Mouse (Mus musculus) adrenal gland, postnatal 4 days (tissue): ENCODE measurements around the gene Krtap28-13. TPM values are rescaled to one million over a fixed set of nuclear protein-coding genes. Genes with fewer than 3 reads are reported as not detected.

Experiments
- DNase-seq, 2 experiments: peaks; one replicate each; pipeline ENCODE4 v3.0.0; 2021 to 2022; ENCODE audit warnings: low spot score in 2 of 2, mixed read lengths in 2 of 2
- long read RNA-seq, 2 experiments: library from polyadenylated mRNA; stranded (forward); transcript quantifications; one replicate each; pipeline ENCODE4 v2.0.0; 2021
- total RNA-seq, 2 experiments: library from RNA; stranded (reverse); gene quantifications; 2 replicates each; pipeline ENCODE4 v1.2.3; 2021

The Krtap28-13 gene
- total RNA-seq, result not detected
- long read RNA-seq, experiment 1, result 0 reads
- long read RNA-seq, experiment 2, result 0 reads

DNA sequence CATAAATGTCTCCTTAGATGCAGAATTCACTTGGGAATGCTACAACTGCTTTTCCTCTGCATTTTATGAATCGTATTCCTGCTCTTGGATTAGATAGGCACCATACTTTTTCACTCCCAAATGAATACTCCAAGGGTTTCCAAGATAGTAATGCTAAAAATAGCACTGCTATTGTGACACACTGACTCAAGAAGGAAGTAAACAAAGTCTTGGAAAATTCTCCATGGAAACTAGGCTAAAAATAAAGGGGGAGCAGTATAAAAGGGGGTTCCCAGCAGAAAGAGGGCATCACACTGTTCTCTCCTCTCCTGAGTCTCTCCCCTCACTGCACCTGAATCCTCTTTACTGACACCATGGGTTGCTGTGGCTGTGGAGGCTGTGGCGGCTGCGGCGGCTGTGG is at the start of gene Krtap28-13:
Krtap28-13 (plus strand) TSS at position 288 of the 400 bp plus-strand sequence.
- no peak for DNase-seq

DNA sequence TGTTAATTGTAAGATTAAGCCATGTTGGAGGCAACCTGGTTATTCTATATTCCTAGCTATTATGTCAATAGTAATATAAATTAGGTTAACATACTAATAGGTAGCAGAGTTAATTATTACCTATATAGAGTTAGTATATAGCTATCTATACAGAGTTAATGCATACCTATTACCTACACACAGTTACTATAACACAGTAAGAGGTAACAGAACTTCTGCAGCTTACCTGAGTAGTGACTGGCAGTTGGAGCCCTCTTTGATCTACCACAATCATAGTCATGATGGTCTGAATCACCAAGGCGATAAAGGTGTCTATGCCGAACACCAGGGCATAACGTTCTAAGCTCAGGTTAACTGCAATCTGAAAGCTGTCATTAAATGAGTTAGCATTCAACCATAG is 46.3 kb upstream of the Krtap28-13 start:
- no peak for DNase-seq

DNA sequence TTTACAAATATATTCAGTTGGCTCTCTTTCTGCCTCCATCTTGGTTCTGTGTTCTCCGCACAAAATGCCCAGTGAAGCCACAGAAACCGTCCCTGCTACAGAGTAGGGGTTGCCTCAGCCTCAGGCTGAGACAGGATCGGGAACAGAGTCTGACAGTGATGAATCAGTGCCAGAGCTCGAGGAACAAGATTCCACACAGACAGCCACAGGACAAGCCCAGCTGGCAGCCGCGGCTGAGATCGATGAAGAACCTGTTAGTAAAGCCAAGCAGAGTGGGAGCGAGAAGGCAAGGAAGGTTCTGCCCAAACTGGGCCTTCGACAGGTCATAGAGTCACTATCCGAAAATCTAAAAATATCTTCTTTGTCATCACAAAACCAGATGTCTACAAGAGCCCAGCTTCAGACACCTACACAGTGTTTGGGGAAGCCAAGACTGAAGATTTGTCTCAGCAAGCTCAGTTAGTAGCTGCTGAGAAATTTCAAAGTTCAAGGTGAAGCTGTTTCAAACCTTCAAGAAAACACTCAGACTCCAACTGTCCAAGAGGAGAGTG is 45.3 kb upstream of the Krtap28-13 start:
- no peak for DNase-seq

DNA sequence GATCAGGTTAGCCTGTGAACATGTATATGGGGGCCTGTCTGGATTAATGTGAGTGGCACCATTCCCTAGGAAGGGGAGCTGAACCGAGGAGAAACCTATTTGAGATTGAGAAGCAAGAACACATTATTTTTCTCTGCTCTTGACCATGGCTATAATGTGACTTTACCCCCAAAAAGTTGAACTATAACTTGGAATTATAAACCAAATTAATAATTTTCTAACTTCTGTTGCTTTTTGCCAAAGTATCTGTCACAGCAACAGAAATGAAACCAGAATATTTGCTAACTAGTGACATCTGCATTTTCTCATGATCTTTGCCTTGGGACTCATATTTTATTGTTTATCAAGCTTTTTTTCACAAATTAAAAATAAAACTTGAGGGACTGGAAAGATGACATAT is 44.2 kb upstream of the Krtap28-13 start:
- no peak for DNase-seq

DNA sequence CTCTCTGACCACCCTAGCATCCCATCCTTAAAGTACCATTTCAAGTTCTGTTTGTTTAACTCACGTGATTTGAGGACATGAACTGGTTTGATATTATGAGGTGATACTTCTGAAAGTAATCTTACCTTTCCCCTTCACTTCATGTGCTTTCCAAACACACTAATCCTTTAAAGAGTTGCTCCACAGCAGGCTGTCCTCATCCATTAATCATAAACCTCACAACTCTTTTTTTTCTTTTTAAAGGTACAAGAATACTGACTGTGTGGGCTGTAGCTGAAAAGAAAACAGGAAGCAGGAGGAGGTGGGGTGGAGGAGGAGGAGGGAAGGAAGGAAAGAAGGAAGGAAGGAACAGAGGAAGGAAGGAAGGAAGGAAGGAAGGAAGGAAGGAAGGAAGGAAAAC is 28.8 kb upstream of the Krtap28-13 start:
- no peak for DNase-seq

DNA sequence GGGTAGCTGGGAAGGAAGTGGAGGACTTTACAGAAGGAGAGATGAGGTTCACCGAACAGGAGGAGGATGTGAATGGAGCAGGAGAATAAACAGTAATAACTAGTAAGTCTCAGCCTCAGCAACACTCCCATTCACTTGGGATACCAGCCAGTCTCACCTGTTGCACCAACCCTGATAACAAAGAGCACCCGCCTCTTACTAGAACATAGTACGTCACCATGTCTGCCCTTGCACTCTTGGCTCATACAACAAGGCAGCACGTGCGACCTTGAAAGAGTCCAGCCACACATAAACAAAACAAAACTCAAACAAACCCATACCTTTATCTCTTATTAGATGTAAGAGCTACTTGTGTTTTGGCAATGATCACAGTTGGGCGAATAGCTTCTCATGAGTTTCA is 28.2 kb upstream of the Krtap28-13 start:
- DNase-seq, result no peak

DNA sequence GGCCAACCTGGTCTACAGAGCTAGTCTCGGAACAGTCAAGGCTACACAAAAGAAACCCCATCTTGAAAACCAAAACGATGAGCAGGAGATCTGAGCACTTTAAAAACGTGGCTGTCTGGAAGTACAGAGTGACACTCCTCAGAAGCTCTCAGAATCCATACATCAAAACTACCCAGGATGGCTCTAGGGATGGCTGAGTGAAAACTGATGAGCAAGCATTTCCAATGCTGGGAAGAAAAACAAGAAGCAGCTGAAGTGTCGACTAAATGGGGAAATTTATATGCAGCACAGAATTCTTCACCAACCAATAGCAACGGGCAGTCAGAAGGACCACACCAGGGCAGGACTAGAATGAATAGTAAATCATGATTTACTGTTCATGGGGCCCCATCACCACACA is 26.2 kb upstream of the Krtap28-13 start:
- DNase-seq, result no peak

DNA sequence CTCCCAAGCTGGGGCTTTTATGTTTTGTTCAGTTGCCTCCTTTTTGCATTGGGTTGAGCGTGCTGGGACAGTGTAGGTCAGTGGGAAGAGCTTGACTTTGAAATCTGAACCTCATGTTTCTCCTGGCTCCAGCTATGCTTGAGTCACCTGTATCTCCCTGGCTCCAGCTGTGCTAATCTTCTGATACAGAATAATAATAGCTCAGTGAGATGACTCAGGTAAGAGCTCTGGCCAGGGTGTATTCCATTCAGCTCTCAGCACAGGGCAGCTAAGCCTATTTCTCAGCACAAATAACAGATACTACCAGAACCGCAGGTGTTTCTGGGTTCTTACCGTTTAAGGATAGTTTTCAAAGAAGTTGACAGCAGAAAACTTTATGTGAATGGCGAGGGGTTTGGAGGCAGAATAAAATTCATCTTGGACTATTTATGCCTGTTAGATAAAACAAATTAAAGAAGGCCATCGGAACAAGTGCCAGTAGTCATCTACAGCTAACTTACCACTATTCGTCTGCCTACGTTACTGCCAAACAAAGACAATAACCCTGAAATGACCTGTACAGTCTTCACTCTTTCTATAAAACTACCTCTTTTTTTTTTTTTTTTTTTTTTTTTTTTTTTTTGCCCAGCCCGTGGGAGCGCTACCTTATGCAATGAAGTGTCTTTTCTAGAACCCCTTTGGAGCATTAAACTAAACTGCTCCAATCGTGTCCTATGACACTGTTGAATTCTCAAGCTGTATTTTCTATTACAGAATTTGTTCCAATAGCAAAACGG is 23.6 kb upstream of the Krtap28-13 start:
- no peak for DNase-seq

DNA sequence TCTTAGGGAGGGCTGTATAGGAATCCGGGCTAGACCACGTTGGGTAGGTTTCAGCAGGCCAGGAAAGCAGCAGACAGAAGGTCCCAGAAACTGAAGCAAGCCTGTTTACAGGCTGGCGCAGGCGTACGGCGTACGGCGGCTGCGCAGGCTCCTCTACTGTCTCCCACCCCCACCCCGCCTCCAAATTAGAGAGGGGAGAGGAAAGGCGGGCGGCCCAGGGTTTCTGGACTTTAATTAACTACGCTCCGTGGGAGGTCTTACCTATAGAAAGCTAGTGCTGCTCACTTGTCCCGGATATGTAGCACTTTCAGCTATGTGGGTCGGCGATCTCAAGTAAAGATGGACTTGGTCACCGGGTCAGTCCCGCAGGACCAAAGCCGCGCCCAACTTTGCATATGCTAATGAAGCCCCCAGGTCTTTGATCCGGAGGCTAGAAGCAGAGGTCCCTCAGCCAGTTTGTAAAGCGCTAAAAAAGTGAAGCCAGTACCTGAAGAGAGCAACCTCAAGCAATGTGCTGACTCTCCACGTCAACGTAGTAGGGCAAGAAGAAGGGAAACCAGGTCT is 22.5 kb upstream of the Krtap28-13 start, which contains the start of gene Slc19a3:
Slc19a3 (minus strand) TSS at position 340 of the 564 bp plus-strand sequence.
- no peak for DNase-seq

DNA sequence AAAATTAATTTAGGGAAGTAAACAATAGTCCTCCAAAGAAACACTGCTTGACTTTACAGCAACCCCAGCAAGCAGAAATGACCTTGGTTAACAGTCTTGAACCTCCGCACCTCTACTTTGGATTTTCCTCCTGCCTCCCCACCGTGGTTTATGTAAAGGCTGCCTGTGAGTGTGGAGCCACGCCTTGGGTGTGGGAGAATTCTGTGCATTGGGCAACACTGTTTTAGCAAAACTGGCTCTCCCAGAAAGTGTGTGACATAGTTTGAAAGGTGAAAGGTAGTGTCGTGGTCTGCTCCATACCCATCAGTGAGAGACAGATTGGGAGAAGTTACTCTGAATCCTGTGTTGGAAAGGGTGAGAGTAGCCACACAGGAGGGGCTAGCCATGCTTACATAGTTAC is 21.6 kb upstream of the Krtap28-13 start:
- no peak for DNase-seq

DNA sequence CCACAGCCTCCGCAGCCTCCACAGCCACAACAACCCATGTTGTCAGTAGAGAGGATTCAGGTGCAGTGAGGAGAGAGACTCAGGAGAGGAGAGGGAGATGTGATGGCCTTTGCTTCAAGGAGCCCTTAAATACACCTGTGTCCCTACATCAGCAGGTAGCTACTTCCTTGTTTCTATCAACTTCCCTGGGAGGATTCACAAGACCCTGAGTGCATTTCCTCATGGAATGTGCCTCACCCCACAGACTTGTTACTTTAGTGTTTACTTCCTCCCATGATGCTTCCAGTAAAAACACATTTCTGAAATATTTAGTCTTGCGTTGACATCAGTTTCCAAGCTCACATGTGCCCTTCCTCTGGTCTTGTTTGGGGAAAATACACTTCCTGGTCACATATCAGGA is 18.4 kb upstream of the Krtap28-13 start, which contains the start of gene Krtap28-10:
Krtap28-10 (minus strand) TSS at position 101 of the 400 bp plus-strand sequence.
- no peak for DNase-seq

DNA sequence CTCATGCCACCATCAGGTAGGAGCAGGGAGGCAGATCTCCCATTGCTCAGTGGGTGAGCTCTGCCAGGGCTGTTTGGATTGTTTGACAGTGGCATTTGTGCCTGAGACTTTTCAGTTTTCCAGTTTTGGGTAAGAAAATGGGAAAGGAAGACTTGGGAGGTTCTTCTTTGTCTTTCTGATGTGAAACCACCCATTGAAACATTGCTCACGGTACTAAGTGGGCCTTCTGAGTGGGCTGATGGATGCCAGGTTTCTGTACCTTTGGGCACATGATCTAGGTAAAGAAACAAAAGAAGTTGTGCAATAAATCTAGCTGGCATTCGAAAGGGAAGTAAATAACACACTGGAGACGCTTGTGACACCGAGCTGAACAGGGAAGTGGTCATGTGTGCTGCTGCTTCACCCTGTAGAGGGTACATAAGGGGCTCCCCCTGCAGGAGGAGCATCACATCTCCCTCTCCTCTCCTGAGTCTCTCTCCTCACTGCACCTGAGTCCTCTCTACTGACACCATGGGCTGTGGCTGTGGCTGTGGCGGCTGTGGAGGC is 15.8 kb upstream of the Krtap28-13 start, which contains the start of gene Gm47969:
Gm47969 (plus strand) TSS at position 51 of the 546 bp plus-strand sequence.
- DNase-seq, result no peak

DNA sequence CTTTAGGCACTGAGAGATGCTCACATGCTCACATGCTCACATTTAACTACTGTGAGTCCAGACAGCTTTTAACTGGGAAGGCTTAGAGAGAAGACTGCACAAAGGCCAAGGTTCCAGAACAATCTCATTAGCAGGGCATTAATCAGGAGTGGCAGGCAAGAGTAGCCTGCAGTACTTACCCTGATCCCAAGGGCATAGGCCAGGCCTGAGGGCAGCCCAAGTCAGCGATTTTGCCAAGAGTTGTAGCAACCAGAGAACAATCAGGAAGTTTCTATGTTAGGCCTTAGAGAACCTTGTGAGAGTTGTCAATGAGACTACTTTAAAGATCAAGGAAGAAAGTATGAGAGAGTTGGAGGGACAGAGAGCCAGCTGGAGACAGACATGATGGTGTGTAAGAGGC is 2.2 kb upstream of the Krtap28-13 start:
- DNase-seq, result no peak

DNA sequence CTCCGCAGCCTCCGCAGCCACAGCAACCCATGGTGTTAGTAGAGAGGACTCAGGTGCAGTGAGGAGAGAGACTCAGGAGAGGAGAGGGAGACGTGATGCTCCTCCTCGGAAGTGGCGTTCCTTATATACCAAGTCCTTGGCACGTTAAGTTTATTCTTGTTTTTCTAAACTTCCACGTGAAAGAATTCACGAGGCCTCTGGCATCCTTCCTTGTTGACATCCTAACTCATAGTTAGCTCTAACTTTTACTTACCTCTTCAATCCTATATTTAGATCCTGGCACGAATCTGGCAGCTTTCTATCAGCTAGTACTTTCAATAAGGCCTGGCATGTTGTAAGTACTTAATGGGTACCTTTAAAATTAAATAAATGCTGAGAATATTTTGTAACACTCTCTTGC is 1.5 kb upstream of the Krtap28-13 start, which contains the start of gene A030005K14Rik:
A030005K14Rik (minus strand) TSS at position 101 of the 400 bp plus-strand sequence.
- DNase-seq, result no peak

DNA sequence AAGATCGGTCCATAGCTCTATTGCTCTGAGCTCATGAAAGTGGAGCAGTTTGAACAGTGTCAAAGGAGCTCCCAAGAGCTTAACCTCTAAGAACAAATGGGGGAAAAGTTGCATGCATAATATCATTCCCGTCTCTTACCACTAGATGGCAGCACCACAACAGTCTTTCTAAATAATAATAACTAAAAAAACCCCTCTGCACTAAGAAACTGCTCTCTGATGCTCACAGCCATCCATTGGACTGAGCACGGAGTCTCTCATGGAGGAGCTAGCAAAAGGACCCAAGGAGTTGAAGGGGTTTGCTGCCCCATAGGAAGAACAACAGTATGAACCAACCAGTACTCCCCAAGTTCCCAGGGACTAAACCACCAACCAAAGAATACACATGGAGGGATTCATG is 4.1 kb downstream of the Krtap28-13 start:
- DNase-seq, result no peak

DNA sequence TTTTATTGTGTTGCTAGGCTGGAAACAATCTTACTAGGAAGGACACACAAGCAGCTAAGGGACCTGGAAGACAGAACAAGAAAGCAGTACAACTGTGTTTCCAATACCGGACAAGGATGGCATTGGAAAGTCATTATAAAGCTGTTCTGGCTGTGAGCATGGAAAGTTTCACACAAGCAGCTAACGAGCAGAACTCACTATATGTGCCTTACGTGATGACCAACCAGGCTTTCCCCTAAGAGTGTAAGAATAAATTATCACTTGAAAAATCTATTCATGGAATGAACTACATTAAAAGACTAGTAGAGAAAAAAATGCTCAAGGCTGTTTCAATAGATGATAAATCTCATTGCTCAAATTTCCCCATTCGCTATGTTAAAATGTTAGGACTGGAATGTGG is 5.8 kb downstream of the Krtap28-13 start:
- DNase-seq, result no peak

DNA sequence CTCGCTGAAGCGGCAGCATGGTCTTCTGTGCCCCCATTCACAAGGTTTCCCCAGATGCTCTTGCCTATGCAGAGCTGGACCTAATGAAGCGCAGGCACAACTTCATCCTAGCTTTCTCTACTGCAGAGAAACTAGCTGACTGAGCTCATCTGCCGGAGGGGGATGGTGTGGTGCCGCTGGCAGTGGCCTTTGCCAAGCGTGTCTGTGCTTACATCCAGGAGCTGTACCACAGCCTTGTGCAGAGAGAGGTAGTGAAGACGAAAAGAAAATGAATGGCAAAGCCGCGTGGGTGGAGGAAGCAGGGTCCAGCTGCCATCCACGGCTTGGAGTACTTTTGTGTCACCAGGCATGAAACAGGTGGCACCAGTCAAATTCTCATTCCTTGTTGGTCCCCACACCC is 6.5 kb downstream of the Krtap28-13 start:
- no peak for DNase-seq

DNA sequence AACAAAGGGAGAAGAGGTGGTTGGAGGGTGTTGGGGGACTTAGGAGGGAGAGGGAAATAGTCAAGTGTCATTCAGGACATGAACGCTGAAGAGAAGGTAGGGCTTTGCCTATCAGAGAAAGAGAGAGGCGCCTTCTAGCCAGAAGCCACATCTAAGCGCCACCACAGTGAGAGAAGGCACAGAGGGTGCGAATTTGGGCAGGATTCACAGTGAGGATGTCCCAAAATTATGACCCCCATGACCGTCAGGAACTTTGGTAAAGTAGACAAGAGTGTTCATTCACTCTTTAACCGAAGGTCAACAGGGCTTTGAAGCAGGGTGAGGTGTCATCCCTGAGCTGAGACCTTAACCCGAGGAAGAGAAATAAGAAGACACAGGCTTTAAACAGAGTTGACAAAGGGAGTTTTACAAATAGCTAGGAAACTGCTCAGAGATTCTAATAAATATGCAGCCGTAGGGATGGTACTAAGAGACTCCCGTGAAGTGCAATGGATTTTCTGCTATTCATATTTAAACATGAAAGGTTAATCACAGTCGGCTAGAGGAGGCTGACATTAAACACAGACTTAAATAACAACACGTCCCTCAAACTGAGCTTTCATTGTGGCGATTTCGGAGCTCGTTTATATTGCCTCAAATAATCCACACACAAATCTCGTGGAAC is 14.9 kb downstream of the Krtap28-13 start:
- no peak for DNase-seq

DNA sequence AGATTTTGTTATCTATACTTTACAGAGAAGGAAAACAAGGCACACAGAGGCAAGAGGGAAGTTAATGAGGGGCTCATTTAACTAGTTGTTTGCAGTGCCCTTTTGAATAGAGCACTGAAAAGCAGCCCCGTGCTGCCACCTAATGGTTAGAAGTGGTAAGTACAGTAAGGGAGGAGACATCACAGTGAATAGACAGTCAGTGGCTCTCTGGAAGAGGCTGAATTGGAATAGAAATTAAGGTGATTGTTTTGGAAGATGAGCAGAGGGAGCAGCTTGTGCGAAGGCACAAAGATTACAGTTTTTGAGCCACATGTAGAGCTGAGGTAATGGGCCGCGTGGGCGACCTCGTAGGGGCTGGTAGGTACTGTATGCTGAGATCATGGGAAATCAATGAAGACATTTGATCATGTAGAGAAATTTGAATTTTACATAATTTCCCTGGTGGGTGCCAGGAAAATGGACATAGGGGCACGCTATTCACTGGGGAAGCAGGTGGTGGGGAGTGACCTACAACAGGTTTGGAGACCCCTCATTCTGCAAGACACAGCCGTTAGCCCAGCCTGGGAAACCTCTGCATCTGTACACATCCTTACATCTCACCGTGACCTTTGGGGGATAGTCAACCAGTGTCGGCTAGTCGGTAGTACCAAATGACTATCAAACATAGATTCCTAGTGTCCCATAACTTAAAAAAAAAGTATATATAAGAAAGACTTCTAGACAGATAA is 15.6 kb downstream of the Krtap28-13 start:
- DNase-seq, result no peak

DNA sequence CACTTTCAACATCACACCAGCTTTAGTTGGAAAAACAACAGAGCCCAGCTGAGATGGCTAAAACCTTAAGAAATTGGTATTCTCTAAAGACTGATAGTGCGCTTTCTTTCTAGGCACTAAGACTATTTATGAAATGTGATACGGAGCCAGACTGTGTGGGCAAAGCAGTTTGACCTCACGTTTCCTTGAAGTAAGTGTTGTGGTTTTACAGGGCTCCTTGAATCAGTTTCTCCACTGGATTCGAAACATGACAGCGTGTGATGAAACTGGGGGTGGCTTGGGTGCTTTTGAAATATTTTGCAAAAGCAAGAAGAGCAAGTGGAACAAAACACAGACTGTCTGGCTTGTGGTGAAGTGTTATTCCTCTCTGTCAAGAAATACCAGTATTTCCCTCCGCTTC is 16.3 kb downstream of the Krtap28-13 start:
- no peak for DNase-seq

DNA sequence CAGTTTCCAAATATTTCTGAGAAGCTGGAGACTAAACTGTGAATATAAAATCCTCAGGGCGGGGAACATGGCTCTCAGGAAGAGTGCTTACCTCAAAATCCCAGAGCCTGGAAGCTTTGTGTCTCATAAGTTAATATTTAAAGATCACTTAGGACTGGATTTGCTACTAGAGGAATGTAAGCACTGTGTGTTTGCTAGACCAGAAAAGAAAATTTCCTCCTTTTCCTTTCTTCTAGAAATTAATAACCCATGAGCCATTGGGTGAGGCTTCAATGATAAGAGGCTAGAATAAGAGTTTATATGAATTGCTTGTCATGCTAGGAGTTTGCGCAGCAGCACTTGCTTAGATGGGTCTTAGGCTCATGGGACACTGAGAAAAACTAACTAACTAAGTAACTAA is 24.1 kb downstream of the Krtap28-13 start:
- no peak for DNase-seq
